Mouse (Mus musculus) cerebellum, adult 2 months (tissue): Measurements from ENCODE around the gene Sntb2.

Experiments used
- CTCF ChIP-seq: fragments of 200-500 bp; IDR thresholded peaks from 2 replicates; pipeline ENCODE4 v1.5.1; 2011; ENCODE audit warnings: low read depth, mild to moderate bottlenecking, control low read depth, low read length, moderate library complexity, borderline replicate concordance; ENCODE audit not compliant: insufficient read depth
- POLR2A ChIP-seq: fragments of 200-500 bp; IDR thresholded peaks from 2 replicates; pipeline ENCODE4 v1.6.1; 2011; ENCODE audit warnings: low read length, control low read depth, borderline replicate concordance; ENCODE audit not compliant: insufficient read depth

DNA sequence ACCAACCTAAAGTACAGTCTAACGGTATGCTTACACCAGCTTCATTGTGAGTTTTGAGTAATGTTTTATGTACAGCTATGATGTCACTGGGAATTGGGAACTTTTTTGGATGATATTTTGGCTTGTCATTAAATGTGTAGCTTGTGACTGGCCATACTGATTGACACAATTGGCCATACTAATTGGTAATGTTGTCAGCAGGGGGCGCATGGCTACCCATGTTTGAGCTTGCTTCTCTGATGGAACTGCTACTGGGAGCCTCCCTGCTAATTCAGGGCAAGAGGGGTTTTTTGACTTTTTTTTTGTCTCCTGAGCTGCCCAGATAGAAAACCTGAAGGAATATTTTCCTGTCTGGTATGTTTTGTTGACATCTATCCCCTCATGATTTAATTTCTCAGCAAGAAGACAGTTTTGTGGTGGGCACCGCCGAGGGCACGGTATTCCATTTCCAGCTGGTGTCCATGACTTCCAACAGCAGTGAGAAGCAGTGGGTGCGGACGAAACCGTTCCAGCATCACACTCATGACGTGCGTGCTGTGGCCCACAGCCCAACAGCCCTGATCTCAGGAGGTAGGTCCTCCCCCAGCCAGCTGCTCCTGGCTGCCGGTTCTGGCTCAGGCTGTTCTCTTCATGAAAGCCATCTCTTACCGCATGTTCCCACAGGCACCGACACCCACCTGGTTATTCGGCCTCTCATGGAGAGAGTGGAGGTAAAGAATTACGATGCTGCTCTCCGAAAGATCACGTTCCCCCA, 29.6 kb upstream of the Sntb2 start:
- TF ChIP-seq POLR2A (no peak), CTCF (peak; percentile 42)
